Mouse (Mus musculus): ENCODE data around the gene Elane. TPM values are rescaled to one million over a fixed set of nuclear protein-coding genes. Genes with fewer than 3 reads are reported as not detected.

Elane gene
- polyA plus RNA-seq, 1 experiment, result not detected

GRCm38 (mm10) chr10:79929967-79930825, 44.1 kb downstream of the Elane start:
- DNase-seq (ENCODE audit: low spot score), result no peak

GRCm38 (mm10) chr10:79930826-79931186, 44.8 kb downstream of the Elane start:
- DNase-seq (ENCODE audit: low spot score), result no peak

GRCm38 (mm10) chr10:79931797-79932196, 45.8 kb downstream of the Elane start:
- no peak for DNase-seq (ENCODE audit: low spot score)

GRCm38 (mm10) chr10:79932736-79933135, 46.7 kb downstream of the Elane start:
- DNase-seq (ENCODE audit: low spot score), result no peak

GRCm38 (mm10) chr10:79933145-79933679, 47.2 kb downstream of the Elane start:
- no peak for DNase-seq (ENCODE audit: low spot score)

- DNase-seq (ENCODE audit: low spot score), result no peak
Measured at GRCm38 (mm10) chr10:79933861-79934260, 47.8 kb downstream of the Elane start.

GRCm38 (mm10) chr10:79934272-79934721, 48.2 kb downstream of the Elane start:
- peak; percentile 63 for DNase-seq (ENCODE audit: low spot score)

GRCm38 (mm10) chr10:79934794-79935569, 48.9 kb downstream of the Elane start:
- no peak for DNase-seq (ENCODE audit: low spot score)

- no peak for DNase-seq (ENCODE audit: low spot score)
Measured at GRCm38 (mm10) chr10:79936284-79936910, 50.4 kb downstream of the Elane start.

GRCm38 (mm10) chr10:79936911-79937441, 50.9 kb downstream of the Elane start:
- peak; percentile 84 for DNase-seq (ENCODE audit: low spot score)

Other genes starting within 250 kb of the Elane start
- 7.4 and 7.6 TPM in 2 replicates for gene Shc2, start 248.3 kb upstream of the Elane start, polyA plus RNA-seq (2012; rRNA removed)
- not detected in 2 replicates for gene Odf3l2, start 240.5 kb upstream of the Elane start, polyA plus RNA-seq (2012; rRNA removed)
- not detected in 2 replicates for gene Madcam1, start 221.7 kb upstream of the Elane start, polyA plus RNA-seq (2012; rRNA removed)
- 29.1 and 33.7 TPM in 2 replicates for gene Tpgs1, start 216.9 kb upstream of the Elane start, polyA plus RNA-seq (2012; rRNA removed)
- 60.6 and 70.0 TPM in 2 replicates for gene Cdc34, start 204.1 kb upstream of the Elane start, polyA plus RNA-seq (2012; rRNA removed)
- 1.1 and 1.4 TPM in 2 replicates for gene Gzmm, start 197.2 kb upstream of the Elane start, polyA plus RNA-seq (2012; rRNA removed)
- 614 and 631 TPM in 2 replicates for gene Bsg, start 181.8 kb upstream of the Elane start, polyA plus RNA-seq (2012; rRNA removed)
- 0.96 and 1.5 TPM in 2 replicates for gene Hcn2, start 169.6 kb upstream of the Elane start, polyA plus RNA-seq (2012; rRNA removed)
- gene Polrmt, start 139.7 kb upstream of the Elane start, polyA plus RNA-seq (2012; rRNA removed), result 28.5 and 31.7 TPM in 2 replicates
- 0.04 and 0.06 TPM in 2 replicates for gene Fgf22, start 131.2 kb upstream of the Elane start, polyA plus RNA-seq (2012; rRNA removed)
- gene Rnf126, start 119.3 kb upstream of the Elane start, polyA plus RNA-seq (2012; rRNA removed), result 54.5 and 59.4 TPM in 2 replicates
- gene Fstl3, start 109.0 kb upstream of the Elane start, polyA plus RNA-seq (2012; rRNA removed), result 41.4 and 44.3 TPM in 2 replicates
- 0.47 and 0.49 TPM in 2 replicates for gene Prss57, start 95.3 kb upstream of the Elane start, polyA plus RNA-seq (2012; rRNA removed)
- gene Palm, start 92.7 kb upstream of the Elane start, polyA plus RNA-seq (2012; rRNA removed), result 52.6 and 77.5 TPM in 2 replicates
- gene Misp, start 65.3 kb upstream of the Elane start, polyA plus RNA-seq (2012; rRNA removed), result 0.66 and 0.92 TPM in 2 replicates
- 140 and 166 TPM in 2 replicates for gene Ptbp1, start 31.8 kb upstream of the Elane start, polyA plus RNA-seq (2012; rRNA removed)
- 0.62 and 1.0 TPM in 2 replicates for gene Prtn3, start 11.8 kb upstream of the Elane start, polyA plus RNA-seq (2012; rRNA removed)
- gene Plppr3, start 11.6 kb upstream of the Elane start, polyA plus RNA-seq (2012; rRNA removed), result 1.8 TPM in 2 replicates
- gene Cfd, start 4.6 kb downstream of the Elane start, polyA plus RNA-seq (2012; rRNA removed), result 564 and 1,194 TPM in 2 replicates
- gene Med16, start 22.7 kb downstream of the Elane start, polyA plus RNA-seq (2012; rRNA removed), result 31.7 and 40.9 TPM in 2 replicates
- not detected in 2 replicates for gene Gm26602, start 24.6 kb downstream of the Elane start, polyA plus RNA-seq (2012; rRNA removed)
- gene Kiss1r, start 30.7 kb downstream of the Elane start, polyA plus RNA-seq (2012; rRNA removed), result 5.5 and 5.7 TPM in 2 replicates
- 140 and 147 TPM in 2 replicates for gene R3hdm4, start 35.0 kb downstream of the Elane start, polyA plus RNA-seq (2012; rRNA removed)
- gene Arid3a, start 40.8 kb downstream of the Elane start, polyA plus RNA-seq (2012; rRNA removed), result 3.8 and 4.1 TPM in 2 replicates
- gene Wdr18, start 73.9 kb downstream of the Elane start, polyA plus RNA-seq (2012; rRNA removed), result 23.5 and 25.0 TPM in 2 replicates
- 0.04 TPM in 1 of 2 replicates, not detected in the other for gene Grin3b, start 84.5 kb downstream of the Elane start, polyA plus RNA-seq (2012; rRNA removed)
- gene Tmem259, start 98.1 kb downstream of the Elane start, polyA plus RNA-seq (2012; rRNA removed), result 135 and 159 TPM in 2 replicates
- 173 and 185 TPM in 2 replicates for gene Cnn2, start 102.3 kb downstream of the Elane start, polyA plus RNA-seq (2012; rRNA removed)
- 7.5 and 9.2 TPM in 2 replicates for gene Abca7, start 110.2 kb downstream of the Elane start, polyA plus RNA-seq (2012; rRNA removed)
- 18.9 and 23.0 TPM in 2 replicates for gene Arhgap45, start 130.4 kb downstream of the Elane start, polyA plus RNA-seq (2012; rRNA removed)
- 141 and 178 TPM in 2 replicates for gene Polr2e, start 153.5 kb downstream of the Elane start, polyA plus RNA-seq (2012; rRNA removed)
- gene Gpx4, start 160.9 kb downstream of the Elane start, polyA plus RNA-seq (2012; rRNA removed), result 524 and 620 TPM in 2 replicates
- gene Sbno2, start 219.3 kb downstream of the Elane start, polyA plus RNA-seq (2012; rRNA removed), result 34.0 and 35.4 TPM in 2 replicates
- 77.3 and 89.9 TPM in 2 replicates for gene Stk11, start 229.6 kb downstream of the Elane start, polyA plus RNA-seq (2012; rRNA removed)